Mouse (Mus musculus) left cerebral cortex, adult 8-10 months (tissue): ENCODE results near the gene 9130019O22Rik. TPM values are rescaled to one million over a fixed set of nuclear protein-coding genes. Genes with fewer than 3 reads are reported as not detected.
"Not testable (repeated sequence)": the region's sequence is repeated elsewhere in the genome, so short reads cannot be mapped to it uniquely, and the experiment has no call there.

ENCODE experiments used
- DNase-seq, 2 experiments: peaks; one replicate each; pipeline ENCODE4 v3.0.0; 2022; ENCODE audit warnings: low spot score in 2 of 2
- total RNA-seq, 4 experiments: library from RNA; stranded (reverse); gene quantifications; 2 replicates each; pipeline ENCODE4 v1.2.4; 2022

9130019O22Rik gene
- total RNA-seq, 4 experiments from 2014 or later = 3.1 to 5.3 (median 4.2) TPM

GRCm38 (mm10) chr7:127342332-127342731, 44.6 kb downstream of the 9130019O22Rik start:
- DNase-seq = no peak

GRCm38 (mm10) chr7:127341861-127342260, 45.1 kb downstream of the 9130019O22Rik start:
- DNase-seq = not testable (repeated sequence)

- no peak for DNase-seq
Measured at GRCm38 (mm10) chr7:127341356-127341755, 45.6 kb downstream of the 9130019O22Rik start.

- no peak for DNase-seq
Measured at GRCm38 (mm10) chr7:127337636-127338035, 49.3 kb downstream of the 9130019O22Rik start.

GRCm38 (mm10) chr7:127335604-127336003, 51.4 kb downstream of the 9130019O22Rik start:
- DNase-seq = no peak

- no peak for DNase-seq
Measured at GRCm38 (mm10) chr7:127333240-127333639, 53.7 kb downstream of the 9130019O22Rik start.

Other genes with a start within 250 kb of the 9130019O22Rik start
- gene Spn, start 249.3 kb downstream of the 9130019O22Rik start, total RNA-seq = under 1 TPM in 3 of 4 experiments, not detected in 1; 0.09 to 0.30 (median 0.13) TPM
- gene Cd2bp2, start 191.1 kb downstream of the 9130019O22Rik start, total RNA-seq = 100 to 1,000 TPM in 2 of 4 experiments, 10 to 100 TPM in 2; 89.7 to 111 (median 98.2) TPM
- 100 to 1,000 TPM in 2 of 4 experiments, 10 to 100 TPM in 2; 89.4 to 105 (median 96.9) TPM for gene Tbc1d10b, start 178.7 kb downstream of the 9130019O22Rik start, total RNA-seq
- gene Mylpf, start 178.3 kb downstream of the 9130019O22Rik start, total RNA-seq = 10 to 100 TPM in 2 of 4 experiments, 1 to 10 TPM in 2; 1.9 to 21.6 (median 9.2) TPM
- gene Zfp553, start 154.1 kb downstream of the 9130019O22Rik start, total RNA-seq = 10 to 100 TPM; 18.2 to 21.2 (median 21.0) TPM
- gene Sept1, start 154.0 kb downstream of the 9130019O22Rik start, total RNA-seq = 1 to 10 TPM; 3.1 to 7.1 (median 5.4) TPM
- gene Zfp771, start 142.9 kb downstream of the 9130019O22Rik start, total RNA-seq = 10 to 100 TPM; 49.5 to 55.5 (median 53.6) TPM
- gene Dctpp1, start 126.5 kb downstream of the 9130019O22Rik start, total RNA-seq = 10 to 100 TPM; 24.3 to 28.3 (median 26.0) TPM
- gene Sephs2, start 113.1 kb downstream of the 9130019O22Rik start, total RNA-seq = 10 to 100 TPM; 36.1 to 40.8 (median 38.1) TPM
- under 1 TPM; 0.44 to 0.91 (median 0.83) TPM for gene Itgal, start 90.9 kb downstream of the 9130019O22Rik start, total RNA-seq
- 10 to 100 TPM; 14.1 to 15.7 (median 15.2) TPM for gene Zfp768, start 41.6 kb downstream of the 9130019O22Rik start, total RNA-seq
- 1 to 10 TPM; 6.6 to 8.8 (median 8.1) TPM for gene Zfp747, start 11.1 kb downstream of the 9130019O22Rik start, total RNA-seq
- gene E430018J23Rik, start 6.5 kb upstream of the 9130019O22Rik start, total RNA-seq = 10 to 100 TPM in 1 of 4 experiments, 1 to 10 TPM in 3; 6.5 to 10.3 (median 8.0) TPM
- gene Zfp764, start 19.7 kb upstream of the 9130019O22Rik start, total RNA-seq = 1 to 10 TPM; 6.1 to 6.7 (median 6.6) TPM
- 10 to 100 TPM; 13.3 to 18.0 (median 16.5) TPM for gene Zfp688, start 34.9 kb upstream of the 9130019O22Rik start, total RNA-seq
- gene Zfp689, start 62.0 kb upstream of the 9130019O22Rik start, total RNA-seq = 1 to 10 TPM; 5.1 to 6.1 (median 5.9) TPM
- 10 to 100 TPM; 29.6 to 35.2 (median 30.4) TPM for gene Prr14, start 72.4 kb upstream of the 9130019O22Rik start, total RNA-seq
- gene Fbrs, start 92.0 kb upstream of the 9130019O22Rik start, total RNA-seq = 10 to 100 TPM; 47.1 to 55.2 (median 51.7) TPM
- 100 to 1,000 TPM; 112 to 117 (median 115) TPM for gene Srcap, start 124.8 kb upstream of the 9130019O22Rik start, total RNA-seq
- gene Gm42715, start 132.4 kb upstream of the 9130019O22Rik start, total RNA-seq = 10 to 100 TPM; 11.1 to 12.3 (median 11.5) TPM
- 1 to 10 TPM in 2 of 4 experiments, under 1 TPM in 1, not detected in 1; 1.00 to 1.3 (median 1.0) TPM for gene Tmem265, start 174.2 kb upstream of the 9130019O22Rik start, total RNA-seq
- 10 to 100 TPM; 74.2 to 85.4 (median 81.9) TPM for gene Phkg2, start 186.2 kb upstream of the 9130019O22Rik start, total RNA-seq
- 10 to 100 TPM in 2 of 4 experiments, 1 to 10 TPM in 2; 7.4 to 10.5 (median 10.0) TPM for gene Ccdc189, start 201.4 kb upstream of the 9130019O22Rik start, total RNA-seq
- 10 to 100 TPM; 57.1 to 68.5 (median 67.5) TPM for gene Rnf40, start 201.6 kb upstream of the 9130019O22Rik start, total RNA-seq
- gene Zfp629, start 228.6 kb upstream of the 9130019O22Rik start, total RNA-seq = 10 to 100 TPM; 19.3 to 29.3 (median 21.9) TPM